Mouse (Mus musculus) c-Kit-positive CD71-positive TER-119-positive erythroid progenitor cells, embryonic 14.5 days (primary cell): ENCODE measurements around the gene Hist1h3g.
A peak's percentile ranks its signal among the peaks of the same experiment; 100 is the strongest.

ENCODE experiments used
- DNase-seq: peaks from one replicate; pipeline ENCODE4 v3.0.0-alpha.2; 2013; ENCODE audit warnings: low spot score

Hist1h3g gene

GRCm38 (mm10) chr13:23576906-23577639 lies 41.9 kb downstream of the Hist1h3g start:
- DNase-seq, result peak; percentile 46

DNA sequence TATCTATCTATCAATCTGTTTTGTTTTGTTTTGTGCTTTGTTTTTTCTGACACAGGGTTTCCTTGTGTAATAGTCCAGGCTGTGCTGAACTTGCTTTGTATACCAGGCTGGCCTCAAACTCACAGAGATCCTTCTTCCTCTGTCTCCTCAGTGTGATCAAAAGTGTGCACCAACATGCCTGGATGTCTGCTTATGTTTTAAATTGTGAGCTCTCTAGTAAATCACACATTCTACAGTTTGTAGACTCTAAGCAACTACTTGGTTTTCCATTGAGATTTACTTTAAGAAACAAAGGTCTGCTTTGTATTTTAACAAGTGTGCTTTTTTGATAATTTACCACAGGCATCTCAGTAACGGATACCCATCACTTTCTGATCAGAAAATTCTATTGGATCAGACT lies 42.6 kb downstream of the Hist1h3g start:
- DNase-seq, result no peak

DNA sequence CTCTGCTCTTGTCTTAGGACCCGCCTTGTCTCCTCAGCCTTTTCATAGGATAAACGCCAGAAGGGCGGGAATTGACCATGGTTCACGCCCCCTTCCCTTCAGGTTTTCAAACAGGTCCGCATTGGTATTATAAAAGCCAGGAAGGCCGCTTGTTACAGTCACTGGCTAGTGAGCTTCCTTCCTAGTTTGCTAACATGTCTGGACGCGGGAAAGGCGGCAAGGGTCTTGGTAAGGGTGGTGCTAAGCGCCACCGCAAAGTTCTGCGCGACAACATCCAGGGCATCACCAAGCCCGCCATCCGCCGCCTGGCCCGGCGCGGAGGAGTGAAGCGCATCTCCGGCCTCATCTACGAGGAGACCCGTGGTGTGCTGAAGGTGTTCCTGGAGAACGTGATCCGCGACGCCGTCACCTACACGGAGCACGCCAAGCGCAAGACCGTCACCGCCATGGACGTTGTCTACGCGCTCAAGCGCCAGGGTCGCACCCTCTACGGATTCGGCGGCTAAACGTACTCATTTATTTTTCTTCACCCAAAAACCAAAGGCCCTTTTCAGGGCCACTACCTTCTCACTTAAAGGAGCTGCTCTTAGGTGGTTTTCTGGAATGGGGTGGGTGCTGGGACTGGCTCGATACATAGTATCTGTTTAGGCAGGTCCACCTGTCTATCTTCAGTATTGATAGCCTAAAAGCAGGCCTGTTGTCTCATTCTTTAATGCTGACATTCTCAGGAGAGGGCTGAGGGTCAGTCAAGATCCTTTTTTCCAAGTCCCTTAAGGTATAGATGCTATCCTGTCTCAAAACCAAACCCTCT lies 46.4 kb downstream of the Hist1h3g start, which contains the start of gene Hist1h4d:
Gene Hist1h4d (plus strand): TSS at position 191 of the 811 bp plus-strand sequence.
- DNase-seq, result peak; percentile 98

DNA sequence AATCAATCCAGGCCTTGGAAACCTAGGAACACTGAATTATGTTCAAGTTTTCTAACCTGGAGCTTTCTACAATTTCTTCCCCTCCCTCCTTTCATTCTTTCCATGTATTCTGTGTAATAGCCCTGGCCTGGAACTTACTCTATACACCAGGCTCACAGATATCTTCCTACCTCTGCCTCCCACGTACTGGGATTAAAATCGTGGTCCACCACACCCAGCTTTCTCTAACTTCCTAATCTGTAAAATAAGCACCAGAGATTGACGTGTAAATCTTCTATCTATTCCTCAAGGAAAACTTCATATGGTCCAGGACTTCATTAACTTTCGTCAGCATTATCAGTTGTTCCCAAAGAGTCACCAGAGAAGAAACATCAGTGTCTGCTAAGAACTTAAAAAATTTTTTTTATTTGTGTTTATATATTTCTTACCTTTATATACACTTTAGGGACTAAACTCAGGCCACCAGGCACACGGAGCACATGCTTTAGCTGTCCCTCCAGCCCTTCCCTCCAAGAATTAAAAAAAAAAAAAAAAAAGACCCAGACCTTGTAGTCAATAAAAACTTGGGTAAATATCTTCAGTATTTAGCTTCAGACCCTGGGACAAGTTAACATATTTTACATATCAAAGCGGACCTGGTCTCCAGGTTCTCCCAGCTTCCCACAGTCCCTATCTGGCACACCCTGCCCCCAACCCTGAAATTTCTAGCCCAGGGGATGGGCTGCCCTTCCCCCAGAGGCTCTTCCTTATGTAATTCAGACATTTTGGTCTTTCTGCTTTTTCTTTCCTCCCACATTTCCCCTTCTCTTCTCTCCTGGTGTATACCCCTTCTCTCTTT lies 47.2 kb downstream of the Hist1h3g start:
- peak; percentile 75 for DNase-seq

GRCm38 (mm10) chr13:23583387-23584068 lies 48.3 kb downstream of the Hist1h3g start:
- no peak for DNase-seq

- peak; percentile 56 for DNase-seq
These were observed 49.1 kb downstream of the Hist1h3g start for GRCm38 (mm10) chr13:23584331-23584730.

DNA sequence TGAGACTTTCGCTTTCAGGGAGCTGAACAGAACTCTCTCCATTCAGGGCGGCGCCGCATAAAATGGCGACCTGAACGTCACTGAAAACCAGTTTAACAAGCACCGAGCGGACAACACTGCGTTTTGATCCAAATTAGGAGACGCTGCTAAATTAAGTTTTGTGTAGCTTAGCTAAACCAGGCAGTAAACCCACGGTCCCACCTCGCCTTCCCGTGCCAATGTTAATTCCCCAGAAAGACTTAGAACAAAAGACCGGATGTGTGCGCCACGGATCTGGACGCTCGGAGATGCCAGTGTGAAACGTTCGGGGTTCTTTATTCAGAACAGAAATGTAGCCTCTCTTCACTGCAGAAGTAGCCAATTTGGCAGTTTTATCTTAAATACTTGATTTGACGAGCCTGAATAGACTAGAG lies 49.8 kb downstream of the Hist1h3g start:
- DNase-seq, result peak; percentile 87
